Mouse (Mus musculus): Measurements from ENCODE around the gene Rad9b.
A peak's percentile ranks its signal among the peaks of the same experiment; 100 is the strongest.

Rad9b gene

DNA sequence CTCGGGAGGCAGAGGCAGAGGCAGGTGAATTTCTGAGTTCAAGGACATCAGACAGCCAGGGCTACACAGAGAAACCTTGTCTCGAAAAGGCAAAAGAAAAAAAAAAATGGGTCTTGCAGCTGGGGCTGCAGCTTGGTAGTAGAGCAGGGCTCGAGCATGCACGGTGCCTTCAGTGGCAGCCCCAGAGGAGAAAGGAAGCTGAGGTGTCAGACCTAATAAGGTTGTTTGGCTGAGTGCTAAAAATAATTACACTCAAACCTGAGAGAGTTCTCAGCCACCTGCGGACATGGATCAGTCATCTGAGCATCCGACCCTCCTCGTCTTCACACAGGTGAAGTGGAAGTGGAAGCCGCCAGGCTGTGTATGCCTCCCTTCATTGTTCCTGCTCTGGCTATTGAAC, 43.3 kb downstream of the Rad9b start:
- DNase-seq, result no peak

DNA sequence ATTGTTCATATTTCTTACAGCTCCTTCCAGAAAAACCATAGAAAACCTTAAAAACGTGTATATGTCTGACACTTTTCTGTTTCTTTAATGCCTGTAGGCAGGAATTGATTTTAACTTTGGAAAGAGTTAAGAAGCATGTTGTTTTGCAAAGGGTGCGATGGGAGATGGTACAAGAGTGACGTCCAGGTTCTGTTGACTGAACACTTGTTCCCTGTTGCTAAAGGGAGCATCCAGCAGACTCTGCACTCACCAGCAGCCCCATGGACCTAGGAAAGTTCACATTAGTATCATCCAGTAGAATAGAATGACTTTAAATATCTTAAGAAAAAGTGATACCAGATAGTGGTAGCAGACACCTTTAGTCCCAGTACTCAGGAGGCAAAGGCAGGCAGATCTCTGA, 47.5 kb downstream of the Rad9b start:
- DNase-seq, result no peak

DNA sequence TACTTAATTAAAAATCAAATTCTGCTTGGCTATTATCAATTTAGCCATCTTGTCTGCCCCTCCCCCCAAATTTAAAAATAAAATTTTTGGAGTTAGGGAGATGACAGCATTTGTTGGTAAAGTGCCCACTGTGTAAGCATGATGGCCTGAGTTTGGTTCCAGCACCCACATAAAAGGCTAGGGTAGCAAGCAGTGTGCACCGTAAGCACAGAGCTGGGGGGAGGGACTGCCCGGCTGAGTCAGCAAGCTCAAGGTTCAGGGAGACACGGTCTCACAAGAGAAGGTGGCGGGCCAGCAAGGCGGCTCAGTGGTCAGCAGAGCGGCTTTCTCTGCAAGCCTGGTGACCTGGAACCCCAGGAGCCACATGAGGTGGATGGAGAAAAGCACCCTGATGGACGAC, 48.6 kb downstream of the Rad9b start:
- peak; percentile 76 to 82 for DNase-seq

DNA sequence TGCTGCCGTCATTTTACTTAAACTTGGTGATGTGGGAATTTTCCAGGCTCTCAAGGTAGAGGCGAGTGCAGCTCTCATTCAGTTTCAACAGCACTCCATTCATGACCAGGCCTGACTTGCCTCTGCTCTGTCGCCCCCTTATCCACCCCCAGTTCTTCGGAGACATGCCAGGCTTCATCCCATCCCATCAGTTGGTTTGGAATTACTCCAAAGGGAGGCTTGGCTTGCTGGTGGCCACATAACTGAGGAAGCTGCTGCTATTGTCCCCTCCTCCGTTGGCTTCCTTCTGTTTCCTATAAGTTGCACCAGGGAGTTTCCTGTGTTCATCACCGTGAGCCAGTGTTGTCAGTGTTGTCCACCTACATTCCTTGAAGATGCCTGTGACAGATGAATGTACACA, 49.5 kb downstream of the Rad9b start:
- no peak for DNase-seq

DNA sequence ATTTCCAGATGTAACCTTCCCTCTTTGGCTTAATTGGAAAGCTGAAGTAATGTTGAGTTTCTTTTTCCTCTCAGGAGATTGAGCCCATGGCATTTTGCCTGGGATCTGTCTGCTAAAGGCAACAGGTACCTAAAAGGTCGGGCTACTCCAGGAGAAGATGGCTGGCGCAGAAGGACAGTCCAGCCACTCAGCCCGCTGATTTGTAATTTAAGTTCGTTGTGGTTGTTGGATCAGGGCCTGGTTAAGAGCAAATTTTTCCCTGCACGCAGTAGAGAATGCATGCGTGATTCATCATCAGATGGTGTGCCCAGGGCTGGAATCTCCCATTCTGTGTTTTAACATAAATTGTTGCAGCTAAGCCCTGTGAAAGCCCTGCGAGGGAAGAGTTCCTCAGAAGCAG, 50.1 kb downstream of the Rad9b start:
- DNase-seq, result no peak

DNA sequence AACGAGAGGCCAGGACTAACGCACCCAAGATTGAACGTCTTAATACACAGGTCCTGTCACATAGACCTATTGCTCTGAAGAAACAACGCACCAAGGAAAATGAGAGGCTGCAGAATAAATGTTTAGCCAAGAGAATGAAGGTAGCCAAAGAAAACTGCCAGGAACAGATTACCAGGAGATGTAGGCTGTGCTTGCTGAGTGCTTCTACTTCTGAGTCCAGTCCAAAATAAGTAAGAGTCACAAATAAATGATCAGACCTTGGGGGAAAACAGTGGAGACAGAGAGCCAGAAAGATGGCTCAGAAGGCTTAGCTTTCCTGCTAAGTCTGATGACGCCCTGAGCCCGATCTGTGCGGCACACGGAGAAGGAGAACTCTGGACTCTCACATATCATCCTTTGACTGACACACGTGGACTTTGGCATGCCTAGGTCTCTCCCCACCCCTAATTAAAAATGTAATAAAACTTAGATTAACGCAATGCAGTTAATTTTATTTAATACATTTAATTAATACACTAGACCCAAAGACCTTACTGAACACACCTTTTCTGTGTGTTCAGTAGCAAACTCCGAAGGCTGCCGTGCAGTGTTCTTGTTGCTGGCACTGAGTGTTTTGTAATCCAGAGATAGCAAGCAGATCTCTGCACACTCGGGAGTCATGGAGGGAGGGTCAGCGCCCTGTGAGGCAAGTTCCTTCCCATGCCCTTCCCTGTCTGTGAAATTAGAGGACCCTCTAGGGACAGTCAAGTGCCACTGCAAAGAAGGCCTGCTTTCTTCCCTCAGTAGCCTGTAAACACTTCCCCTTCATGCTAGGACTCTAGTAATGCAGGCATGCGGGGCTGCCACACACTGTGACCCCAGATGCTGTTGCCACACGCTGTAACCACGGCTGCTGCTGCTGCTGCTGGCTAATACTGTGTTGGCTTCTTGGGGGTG, 51.0 kb downstream of the Rad9b start:
- DNase-seq, result no peak

DNA sequence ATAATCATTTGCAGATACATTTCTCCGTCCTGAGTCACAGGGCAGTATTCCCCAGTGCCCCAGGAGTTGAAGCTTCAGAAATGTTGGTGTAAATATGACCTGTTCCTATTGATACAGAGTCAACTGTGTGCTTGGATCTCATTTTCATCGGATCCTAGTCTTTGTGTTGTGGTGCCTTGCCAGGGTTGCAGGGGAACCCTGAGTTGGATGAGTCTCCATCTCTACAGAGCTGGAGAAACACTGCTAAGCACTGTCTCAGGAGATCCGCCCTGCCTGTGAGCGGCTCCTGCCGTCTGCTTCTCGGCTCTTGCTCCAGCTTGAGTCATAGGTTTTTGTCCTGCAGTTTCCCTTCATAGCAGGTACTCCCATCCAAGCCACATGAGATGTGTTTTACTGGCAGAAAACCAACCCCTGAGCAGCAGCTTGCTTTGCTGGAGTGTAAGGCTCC, 53.9 kb downstream of the Rad9b start:
- no peak for DNase-seq

DNA sequence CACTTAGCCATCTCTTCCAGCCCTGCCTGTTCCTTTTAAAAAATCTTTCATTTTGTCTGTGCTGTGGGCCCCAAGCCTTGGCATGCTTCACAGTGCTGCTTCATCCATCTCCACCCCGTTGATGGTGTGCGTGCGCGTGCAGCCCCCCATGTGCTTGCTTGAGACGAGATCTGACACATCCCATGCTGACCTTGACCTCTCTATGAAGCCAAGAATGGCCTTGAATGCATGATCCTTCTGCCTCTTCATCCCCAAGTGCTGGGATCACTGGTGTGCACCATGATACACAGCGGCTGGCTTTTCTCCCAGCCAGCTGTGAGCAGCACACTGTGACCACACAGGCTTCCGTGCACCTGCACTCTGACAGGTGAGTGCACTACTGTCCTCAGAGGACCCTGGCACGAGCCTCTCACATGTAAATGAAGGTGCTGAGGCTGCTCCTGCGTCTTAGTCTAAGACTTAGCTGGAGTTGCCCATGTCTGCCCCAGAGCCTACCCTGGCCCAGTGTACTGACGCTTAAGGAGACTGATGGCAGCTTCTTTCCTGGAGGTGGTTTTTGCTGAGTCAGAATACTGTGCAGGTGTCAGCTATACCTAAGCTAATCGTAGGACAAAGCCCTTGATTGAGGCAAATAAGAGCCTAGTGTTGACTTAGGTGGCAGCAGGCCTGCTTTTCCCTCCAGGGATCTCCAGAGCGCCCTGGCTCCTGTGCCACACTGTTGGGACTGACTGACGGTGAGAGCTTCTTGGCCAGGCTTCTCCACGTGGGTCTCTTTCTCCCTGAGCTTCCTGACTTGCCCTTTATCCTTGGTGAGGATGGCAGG, 58.7 kb downstream of the Rad9b start:
- no peak for DNase-seq

DNA sequence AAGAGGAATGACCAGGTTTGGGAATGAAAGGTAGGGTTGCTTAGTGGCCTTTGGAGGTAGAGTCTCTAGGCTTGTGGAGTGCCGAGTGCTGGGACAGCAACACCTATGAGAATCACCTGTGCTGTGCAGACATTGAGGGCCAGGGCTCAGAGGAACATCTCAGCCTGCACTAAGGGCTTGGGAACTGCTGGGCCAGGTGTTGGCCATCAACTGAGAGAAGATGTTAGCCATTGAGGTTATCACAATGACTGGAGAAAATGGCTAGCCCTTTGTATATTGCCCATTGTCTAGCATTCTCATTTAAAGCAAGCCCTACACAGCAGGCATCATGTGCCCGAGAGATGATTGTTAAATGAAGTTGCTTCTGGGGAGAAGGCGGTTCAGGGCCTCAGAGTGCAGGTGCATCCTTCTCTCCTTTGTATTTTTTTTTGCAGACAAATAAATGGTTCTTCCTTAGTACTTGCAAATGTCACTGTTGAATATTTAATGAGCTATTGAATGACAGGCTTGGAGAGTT, 59.8 kb downstream of the Rad9b start:
- no peak for DNase-seq

DNA sequence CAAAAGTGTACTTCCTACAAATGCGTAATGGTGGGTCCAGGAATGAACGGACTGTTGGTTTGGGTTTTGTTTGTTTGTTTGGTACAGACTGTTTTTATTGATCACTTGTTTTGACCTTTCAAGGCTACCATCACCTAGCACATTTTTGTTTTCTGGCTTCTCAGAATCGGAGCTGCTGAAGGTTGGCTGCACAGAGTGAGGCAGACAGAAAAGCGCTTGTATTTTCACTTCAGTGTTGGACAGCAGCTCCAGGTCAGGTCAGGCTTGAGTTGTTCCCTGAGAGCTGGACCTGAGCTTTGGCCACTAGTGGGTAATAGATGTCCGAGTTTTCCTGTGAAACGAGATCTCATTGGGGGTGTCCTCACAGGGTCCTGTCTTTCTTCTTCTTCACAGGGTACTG, 60.9 kb downstream of the Rad9b start:
- DNase-seq, result no peak

DNA sequence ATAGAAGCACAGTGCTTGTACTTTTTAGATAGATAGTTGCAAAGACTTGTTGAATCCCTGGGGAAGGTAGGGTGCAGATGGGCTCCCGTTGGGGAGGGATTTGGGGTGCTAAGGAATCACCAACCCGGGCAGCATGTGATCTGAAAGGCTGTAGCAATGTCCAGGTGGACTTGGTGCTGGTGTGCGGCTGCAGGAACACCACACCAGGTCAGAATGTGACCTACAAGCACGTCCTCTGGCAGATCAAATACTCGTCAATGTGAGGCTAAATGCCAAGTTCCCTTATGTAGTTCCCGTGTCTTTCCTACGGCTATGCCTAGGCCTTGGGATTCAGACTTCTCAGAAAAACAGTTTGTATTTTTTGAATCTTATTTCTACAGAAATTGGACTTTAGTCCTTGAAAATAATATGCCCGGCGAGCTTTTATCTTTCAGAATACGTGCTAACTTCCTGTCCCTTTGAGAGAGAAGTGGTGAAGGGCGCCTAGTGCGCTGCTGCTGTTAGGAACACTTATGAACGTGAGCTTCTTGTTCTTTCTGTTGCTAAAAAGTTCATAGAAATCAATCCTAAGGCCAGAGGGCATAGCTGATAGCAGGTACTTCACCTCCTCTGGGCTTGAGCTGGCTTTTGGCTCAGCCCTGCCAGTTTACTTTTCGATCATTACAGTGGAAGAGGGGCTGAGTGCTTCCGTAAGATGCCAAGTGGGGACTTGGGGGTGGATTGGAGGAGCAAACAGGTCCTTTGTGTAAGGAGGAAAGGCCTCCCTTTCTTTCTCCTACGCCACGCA, 62.3 kb downstream of the Rad9b start:
- peak in 1 of 2 experiments; percentile 40 for DNase-seq

DNA sequence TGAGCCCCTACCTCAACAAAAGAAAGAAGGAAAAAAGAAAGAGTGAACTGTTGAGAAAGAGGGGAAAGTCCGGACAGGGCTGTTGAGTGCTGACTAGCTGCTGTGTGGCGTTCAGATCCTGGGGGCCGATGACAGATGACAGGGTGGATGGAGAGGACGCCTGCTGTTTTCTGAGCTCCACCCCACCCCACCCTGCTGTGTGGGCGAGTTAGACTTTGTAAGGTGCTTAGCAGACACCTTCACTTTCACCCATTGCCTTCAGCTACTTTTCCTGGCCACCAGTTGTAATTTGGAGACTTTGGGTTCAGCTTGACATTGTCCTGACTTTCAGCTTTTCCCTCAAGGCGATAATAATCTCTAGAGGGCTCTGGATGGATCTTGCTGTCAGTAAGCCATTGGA, 62.9 kb downstream of the Rad9b start:
- DNase-seq, result no peak

DNA sequence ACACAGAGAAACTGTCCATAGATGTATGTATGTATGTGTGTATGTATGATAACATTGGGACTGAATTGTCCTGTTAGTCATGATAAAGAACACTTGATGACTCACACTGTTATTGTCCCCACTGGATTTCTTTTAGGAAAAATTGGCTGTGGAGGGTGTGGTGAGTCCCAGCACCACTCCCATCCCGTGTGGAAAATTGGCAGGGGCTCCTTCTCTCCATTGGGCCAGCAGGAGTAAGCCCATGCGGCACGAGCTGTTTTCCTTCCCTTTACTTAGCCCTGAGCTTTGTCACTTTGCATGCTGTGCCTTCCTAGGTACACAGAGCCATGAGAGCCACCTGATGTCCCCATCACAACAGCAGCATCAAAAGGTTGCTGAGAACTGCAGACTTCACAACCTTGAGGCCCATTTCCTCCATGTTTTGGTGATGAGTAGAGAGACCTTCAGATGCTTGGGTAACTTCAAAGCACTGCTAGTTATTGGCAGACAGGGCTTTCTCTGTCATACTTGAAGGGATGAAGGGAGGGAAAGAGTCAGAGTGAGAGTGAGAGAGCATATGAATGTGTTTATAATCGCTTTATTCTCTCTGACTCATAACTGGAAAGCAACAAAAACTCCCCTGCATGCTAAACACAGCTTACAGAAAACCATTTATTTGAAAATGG, 65.8 kb downstream of the Rad9b start:
- DNase-seq, result no peak

DNA sequence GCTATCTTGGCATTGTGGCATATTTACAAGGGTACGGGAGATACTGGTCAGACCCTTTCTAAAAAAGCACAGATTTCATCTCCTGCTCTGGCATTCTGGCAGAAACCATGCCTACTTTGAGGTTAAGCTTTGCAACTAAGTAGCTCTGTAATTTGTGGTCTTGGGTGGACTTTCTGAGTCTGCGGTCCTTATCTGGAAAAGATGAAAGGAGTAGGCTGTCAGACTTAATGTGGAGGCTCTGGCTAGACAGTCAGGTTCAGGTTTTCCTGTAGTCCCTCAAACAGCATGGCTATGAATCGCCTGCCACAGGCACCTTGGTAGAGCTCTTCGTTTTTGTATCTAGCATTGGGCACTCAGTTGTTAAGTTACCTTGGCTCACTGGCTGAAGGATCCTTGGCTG, 67.0 kb downstream of the Rad9b start:
- DNase-seq, result no peak

DNA sequence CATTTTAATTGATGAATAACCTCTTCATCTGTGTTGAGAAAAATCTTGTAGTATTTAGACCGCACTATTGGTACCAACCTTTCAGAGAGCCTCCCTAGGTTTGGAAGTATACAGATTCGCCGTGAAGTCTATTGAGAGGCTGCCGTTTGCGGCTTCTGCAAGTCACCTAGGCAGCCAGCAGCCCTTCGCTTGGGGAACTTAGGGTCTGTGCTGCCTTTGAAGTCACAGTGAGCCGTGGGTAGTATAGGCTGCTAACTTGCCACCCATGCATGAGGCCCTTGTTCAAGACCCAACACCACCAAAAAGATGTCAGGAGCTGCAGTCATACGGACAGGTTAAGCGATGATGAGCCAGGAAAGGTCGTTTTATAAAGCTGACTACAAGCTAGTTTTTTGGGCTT, 67.8 kb downstream of the Rad9b start:
- no peak for DNase-seq

DNA sequence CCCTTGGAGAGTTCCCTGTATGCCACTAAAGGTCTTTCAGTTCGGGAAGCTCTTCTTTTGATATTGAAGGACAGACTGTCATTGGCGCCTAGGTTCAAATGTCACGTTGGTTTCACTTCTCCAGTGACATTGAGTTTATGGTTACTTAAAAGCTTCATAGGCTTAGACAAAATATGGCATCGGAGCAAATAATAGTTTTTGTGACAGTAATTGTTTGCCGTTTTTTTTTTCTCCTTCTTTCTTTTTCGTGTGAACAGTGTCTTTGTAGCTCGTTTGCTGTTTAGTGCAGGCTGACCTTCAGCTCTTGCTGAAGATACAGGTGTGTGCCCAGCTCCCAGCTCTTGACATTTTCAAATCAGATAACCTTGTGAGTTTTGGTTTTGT, 68.3 kb downstream of the Rad9b start:
- no peak for DNase-seq

DNA sequence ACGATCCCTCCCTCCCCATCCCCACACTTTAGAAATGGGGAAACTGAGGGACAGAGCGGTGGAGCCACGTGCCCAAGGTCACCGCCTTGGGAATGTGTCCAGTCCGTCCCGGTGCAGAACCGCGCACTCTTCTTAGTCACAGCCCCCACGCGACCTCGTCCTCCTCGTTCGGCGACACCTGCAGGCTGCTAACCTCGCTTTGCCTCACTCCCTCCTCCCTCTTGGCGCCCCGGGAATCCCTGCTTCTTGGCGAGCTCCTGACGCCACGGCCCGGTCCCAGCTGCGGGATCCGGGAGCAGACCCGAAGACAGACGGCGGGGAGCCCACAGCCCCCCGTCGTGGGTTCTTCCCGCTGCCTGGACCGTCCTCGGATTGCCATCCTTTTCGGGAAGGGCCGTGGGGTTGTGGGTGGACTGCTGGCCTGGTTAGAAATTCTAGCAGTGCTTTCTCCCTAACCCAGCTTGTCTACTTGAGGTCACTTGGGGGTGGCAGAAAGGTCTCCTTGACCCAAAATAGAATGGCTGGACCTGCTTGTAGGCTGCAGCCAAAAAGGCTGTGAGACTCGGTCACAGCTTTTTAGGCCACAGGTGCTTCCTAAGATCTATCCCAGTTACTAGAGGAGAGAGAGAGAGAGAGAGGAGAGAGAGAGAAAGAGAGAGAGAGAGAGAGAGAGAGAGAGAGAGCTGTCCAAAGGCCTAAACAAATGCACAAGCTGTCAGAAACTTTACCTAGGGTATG, 68.8 kb downstream of the Rad9b start:
- peak; percentile 51 to 58 for DNase-seq

DNA sequence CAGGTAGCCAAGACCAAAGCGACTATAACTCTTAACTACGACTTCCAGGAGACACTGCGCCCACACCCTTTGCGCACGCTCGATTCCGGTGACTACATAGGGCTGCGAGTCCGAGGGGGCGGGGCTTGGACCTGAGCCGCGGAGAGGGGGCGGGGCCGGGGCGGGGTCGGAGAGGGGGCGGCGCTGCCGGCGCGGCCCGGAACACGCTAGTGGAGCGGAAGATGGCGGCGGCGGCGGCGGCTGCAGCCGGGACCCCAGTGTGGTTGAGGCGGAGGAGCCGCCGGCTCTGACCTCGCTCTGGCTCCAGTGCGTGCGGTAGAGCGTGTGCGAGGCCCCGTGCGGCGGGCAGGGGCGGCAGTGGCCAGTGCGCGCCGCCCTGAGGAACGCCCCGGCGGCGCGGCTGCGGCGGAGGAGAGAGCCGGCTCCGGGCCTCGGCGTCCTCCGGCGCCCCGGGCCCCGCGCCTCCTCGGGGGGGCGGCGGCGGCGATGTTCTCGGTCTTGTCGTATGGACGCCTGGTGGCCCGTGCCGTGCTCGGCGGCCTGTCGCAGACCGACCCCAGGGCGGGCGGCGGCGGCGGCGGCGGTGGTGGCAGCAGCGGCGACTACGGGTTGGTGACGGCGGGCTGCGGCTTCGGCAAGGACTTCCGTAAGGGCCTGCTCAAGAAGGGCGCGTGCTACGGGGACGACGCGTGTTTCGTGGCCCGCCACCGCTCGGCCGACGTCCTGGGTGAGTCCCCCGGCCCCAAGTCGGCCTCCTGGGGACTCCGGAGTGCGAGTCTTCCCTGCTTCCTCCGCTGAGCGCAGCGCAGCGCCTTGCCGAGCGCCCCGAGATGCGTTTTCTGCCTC, 69.6 kb downstream of the Rad9b start, which contains the start of gene Pptc7:
Gene Pptc7 (plus strand): TSS at position 183 of the 846 bp plus-strand sequence.
- peak; percentile 88 for DNase-seq

DNA sequence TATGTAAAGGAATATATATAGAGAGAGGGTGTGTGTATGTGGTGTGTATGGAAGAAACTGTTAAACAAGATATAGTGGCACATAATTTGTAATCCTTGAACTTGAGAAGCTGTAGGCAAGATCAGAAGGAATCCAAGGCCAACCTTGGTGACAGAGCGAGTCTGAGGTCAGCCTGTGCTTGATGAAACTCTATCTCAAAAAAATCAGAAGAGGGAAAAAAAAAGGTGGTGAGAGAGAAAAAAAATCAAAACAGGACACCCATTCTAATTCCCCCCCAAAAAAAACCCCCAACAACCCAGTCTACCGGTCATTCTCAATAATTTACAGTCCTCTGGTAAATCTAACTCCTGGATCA, 70.2 kb downstream of the Rad9b start:
- DNase-seq, result no peak

DNA sequence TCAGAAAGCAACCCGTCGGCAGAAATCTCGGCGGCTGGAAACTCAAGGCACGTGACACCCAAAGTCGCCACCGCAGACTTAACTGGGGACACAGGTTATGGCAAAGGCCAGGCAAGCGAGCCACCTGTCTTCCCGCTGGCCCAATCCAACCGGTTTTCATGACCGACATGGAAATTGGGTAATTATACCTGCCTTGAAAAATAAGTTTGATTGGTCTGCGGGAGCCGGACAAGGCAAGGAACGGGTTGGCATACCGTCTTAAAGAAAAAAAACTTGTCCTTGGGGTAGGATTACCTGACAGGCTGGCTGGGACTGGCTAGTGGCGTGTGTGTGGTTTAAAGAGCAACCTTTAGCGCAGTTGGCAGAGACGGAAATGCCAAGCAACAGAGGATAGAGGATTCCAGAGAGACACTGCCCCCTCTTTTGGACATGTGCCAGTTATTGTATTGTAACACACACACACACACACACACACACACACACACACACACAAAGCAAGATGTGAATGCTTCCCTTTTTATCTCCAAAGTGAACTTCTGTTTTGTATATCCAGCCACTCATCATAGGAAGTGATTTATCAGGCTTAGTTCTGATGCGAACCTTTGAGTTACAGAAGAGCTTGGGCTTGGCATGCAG, 73.1 kb downstream of the Rad9b start:
- DNase-seq, result peak; percentile 68 to 80

Measured in kidney, adult 8-10 months (tissue).